Mouse (Mus musculus) cerebral cortex, adult 2 months (tissue): Measurements from ENCODE around the gene Tsen15.

Source experiments
- WGBS: fragments of 180-500 bp; shearing (Covaris S2); methylation state at CpG from one replicate; pipeline ENCODE4 v1.1.7; 2018; 5-methylcytosine and 5-hydroxymethylcytosine counted together

The Tsen15 gene

DNA sequence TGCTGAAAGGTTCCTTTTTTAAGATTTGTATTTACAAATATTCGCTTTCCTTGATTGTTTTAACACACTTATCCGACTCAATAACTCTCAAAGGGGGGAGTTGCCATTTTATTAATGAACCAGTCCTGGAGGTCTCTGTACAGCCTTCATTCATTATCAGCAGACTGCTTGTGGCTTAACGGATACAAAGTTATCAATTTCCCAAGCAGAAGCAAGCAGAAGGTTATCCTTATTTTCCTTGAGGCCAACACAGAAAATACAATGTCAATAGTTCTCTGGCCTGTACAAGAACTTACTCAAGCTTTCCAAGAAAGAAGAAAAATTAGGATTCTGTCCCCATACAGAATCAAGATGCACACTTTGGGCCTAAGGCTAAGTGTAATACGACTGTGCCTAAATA is 795 bp downstream of the Tsen15 start:
- WGBS = 21% methylated on average over 2 of the region's 4 CpGs

DNA sequence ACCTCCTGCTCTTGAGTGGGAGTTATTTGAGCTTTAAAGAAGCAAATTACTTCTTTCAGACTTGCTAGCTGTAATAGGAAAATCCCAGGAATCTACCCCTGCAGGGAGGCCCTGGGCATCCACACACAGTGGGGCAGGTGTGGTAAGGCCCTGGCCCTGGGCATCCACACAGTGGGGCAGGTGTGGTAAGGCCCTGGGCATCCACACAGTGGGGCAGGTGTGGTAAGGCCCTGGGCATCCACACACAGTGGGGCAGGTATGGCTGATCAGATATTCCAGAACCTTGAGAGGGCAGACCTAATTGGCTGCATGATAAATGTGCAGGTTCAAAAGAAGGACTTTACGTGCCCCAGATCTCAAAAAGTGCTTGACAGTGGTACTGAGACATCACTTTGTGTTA is 1.9 kb downstream of the Tsen15 start:
- 100% methylated on average over 1 of the region's 1 CpGs for WGBS

- WGBS = 94% methylated on average over 5 of the region's 5 CpGs
Measured at GRCm38 (mm10) chr1:152378311-152378710, 8.2 kb downstream of the Tsen15 start.

DNA sequence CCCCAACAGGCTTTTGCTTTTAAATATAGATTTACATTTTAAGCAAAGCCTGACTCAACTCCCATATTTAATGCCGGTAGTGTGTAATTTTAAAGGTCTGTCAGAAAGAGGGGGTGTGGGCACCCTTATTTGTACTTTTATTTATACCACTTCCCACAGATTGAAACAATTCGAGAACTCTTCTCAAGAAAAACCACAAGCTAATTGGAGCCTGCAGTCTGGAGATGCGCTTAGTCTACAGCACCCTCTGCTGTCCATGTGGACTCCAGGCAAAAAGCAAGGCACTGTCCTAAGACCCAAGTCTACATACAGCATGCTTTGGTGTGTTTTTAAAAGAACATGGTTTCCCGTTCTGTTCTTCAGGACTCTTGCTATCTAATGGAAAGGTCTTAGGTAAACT is 17.3 kb downstream of the Tsen15 start:
- 6% methylated on average over 4 of the region's 4 CpGs for WGBS

DNA sequence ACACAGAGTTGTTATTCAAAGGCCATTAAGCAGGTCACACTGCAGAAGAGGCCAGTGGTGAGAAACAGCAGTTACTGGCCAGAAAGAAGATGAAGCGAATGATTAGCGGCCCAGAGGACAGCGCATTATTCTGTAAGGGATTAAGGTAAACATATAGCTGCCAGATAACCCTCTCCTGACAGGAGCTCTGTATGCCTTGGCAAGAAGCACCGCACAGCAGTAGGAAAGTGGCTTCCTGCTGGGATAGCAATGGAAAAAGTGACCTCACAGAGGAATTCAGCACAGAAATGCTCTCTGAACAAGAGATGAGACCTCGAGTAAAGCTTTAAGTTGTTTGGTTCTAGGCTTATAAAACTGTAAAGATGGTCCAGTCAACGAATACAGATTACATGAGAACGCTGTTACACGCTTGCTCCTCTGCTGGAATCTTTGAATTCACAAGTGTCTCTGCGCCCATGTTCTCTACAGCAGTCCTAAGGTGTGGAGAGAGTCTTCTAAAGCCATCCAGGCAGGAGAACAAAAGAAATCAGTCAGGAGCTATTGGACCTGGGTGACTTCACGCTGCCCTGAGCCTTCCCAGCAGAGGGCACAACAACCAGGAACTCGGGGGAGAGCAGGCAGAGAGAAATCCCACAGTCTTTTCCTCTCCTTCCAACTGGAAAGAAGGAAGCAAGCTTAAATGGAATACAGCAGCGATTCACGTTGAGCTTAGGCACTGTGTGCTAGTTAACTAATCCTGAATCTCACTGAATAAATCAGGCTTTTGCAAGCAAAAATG is 18.0 kb downstream of the Tsen15 start:
- 52% methylated on average over 13 of the region's 13 CpGs for WGBS

GRCm38 (mm10) chr1:152356721-152357120 is 29.8 kb downstream of the Tsen15 start:
- WGBS = 57% methylated on average over 4 of the region's 4 CpGs

DNA sequence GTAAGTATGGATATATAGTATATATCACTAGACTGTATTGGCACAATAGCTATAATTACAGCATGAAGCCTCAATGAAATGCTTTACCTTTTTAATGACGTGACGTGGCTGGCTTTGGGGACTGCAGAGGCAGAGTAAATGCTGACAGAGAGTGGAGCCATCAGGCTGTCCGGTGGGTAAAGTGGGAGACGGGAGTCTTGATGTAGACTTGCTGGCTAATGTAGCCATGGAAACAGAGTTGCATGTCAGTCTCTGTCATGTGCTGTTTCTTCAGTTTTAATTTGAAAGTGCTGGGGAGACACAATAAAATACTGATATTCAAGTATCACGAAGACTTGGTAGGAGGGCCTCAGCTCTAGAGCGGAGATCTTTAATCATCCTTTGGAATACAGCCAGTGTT is 62.5 kb downstream of the Tsen15 start:
- 69% methylated on average over 6 of the region's 6 CpGs for WGBS
